Mouse (Mus musculus) forebrain, embryonic 13.5 days (tissue): ENCODE measurements around the gene Rsph1. TPM values are rescaled to one million over a fixed set of nuclear protein-coding genes. Genes with fewer than 3 reads are reported as not detected.
"Not testable (repeated sequence)": the region's sequence is repeated elsewhere in the genome, so short reads cannot be mapped to it uniquely, and the experiment has no call there.

ENCODE experiments used
- ATAC-seq: fragments of 200-750 bp; cut with Nextera tagmentation; 2 replicates; pipeline ENCODE4 v1.8.0; 2017
- H3K27ac ChIP-seq: fragments of 300-500 bp; sonication (generic); 2 replicates; pipeline ENCODE4 v1.5.1; 2015; ENCODE audit warnings: inconsistent platforms, mild to moderate bottlenecking, moderate library complexity
- H3K27me3 ChIP-seq: fragments of 300-500 bp; sonication (generic); 2 replicates; pipeline ENCODE4 v1.6.1; 2015; ENCODE audit warnings: mild to moderate bottlenecking, inconsistent platforms
- H3K36me3 ChIP-seq: fragments of 300-500 bp; sonication (generic); 2 replicates; pipeline ENCODE4 v1.6.1; 2015; ENCODE audit warnings: mild to moderate bottlenecking, inconsistent platforms; ENCODE audit not compliant: poor library complexity, severe bottlenecking
- H3K4me1 ChIP-seq: fragments of 300-500 bp; sonication (generic); 2 replicates; pipeline ENCODE4 v1.6.1; 2015; ENCODE audit warnings: inconsistent platforms
- H3K4me2 ChIP-seq: fragments of 300-500 bp; sonication (generic); 2 replicates; pipeline ENCODE4 v1.6.1; 2015; ENCODE audit warnings: inconsistent platforms, mild to moderate bottlenecking, moderate library complexity
- H3K4me3 ChIP-seq: fragments of 300-500 bp; sonication (generic); 2 replicates; pipeline ENCODE4 v1.5.1; 2015; ENCODE audit warnings: mild to moderate bottlenecking, inconsistent platforms
- H3K9ac ChIP-seq: fragments of 300-500 bp; sonication (generic); 2 replicates; pipeline ENCODE4 v1.6.1; 2015; ENCODE audit warnings: mild to moderate bottlenecking, inconsistent platforms
- H3K9me3 ChIP-seq: fragments of 300-500 bp; sonication (generic); replicated peaks from 2 replicates; pipeline ENCODE4 v1.6.1; 2016; ENCODE audit warnings: inconsistent platforms
- WGBS: fragments of 180-500 bp; shearing (Covaris S2); methylation state at CpG from one replicate; pipeline ENCODE4 v1.1.7; 2015; 5-methylcytosine and 5-hydroxymethylcytosine counted together
- polyA plus RNA-seq: library from polyadenylated mRNA; unstranded; fragments of >200 nt; fragmentation: Nextera tagmentation; extraction: Ambion mirVana; gene quantifications from 2 replicates; pipeline ENCODE4 v1.2.1, GENCODE M21; 2015

The Rsph1 gene
- polyA plus RNA-seq, 1 experiment from 2014 or later, result 4.0 TPM

DNA sequence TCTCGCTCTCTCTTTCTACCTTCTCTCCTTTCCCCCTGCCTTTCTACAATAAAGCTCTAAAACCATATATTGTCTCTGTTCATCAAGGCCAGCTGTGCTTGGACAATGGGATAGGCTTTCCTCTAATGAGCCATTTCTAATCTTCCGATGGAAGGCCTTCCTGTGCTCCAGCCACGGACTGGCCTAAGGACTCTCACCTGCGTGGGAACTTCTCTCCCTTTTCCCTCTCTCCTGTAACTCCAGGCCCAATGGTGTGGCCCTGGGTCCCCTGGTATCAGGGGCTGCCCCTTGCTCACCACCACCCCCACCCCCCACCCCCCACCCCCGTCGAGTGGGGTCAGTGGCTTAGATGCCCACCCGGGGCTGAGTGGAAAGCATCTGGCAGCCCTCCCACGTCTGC is 6.4 kb downstream of the Rsph1 start:
- WGBS, result 86% methylated on average over 8 of the region's 8 CpGs

DNA sequence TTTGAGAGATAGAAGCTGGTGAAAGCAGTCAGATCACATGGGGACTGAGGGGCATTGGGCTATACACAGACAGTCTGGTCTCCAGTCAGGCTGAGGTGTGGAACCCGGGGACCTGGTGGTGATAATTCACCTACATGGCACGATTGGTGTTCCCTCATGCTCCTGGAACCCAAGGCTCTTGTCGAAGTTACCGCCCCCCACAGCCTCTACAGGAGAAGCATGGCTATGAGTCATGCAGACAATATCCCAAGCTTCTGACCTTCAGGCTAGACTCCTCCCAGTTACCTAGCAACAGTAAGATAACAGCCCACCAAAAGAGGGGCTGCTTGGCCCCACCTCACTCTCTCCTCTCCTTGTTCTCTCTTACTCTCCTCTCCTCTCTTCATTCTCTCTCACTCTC is 6.9 kb downstream of the Rsph1 start:
- Histone ChIP-seq H3K27me3 (no peaks in the 10 kb centered on the region), H3K27ac (no peak overlapping the region), H3K36me3 (no peaks in the 10 kb centered on the region), H3K9me3 (no peaks in the 10 kb centered on the region), H3K9ac (no peak overlapping the region), H3K4me3 (no peak overlapping the region), H3K4me1 (no peaks in the 10 kb centered on the region), H3K4me2 (no peak overlapping the region)
- WGBS, result 88% methylated on average over 4 of the region's 4 CpGs
- no peak for ATAC-seq

More for the DNA sequence above, 6.4 kb downstream of the Rsph1 start:
- not testable (repeated sequence) for H3K4me2 ChIP-seq, H3K4me1 ChIP-seq, H3K27me3 ChIP-seq, H3K4me3 ChIP-seq, H3K27ac ChIP-seq, H3K9ac ChIP-seq, H3K9me3 ChIP-seq, ATAC-seq, H3K36me3 ChIP-seq

DNA sequence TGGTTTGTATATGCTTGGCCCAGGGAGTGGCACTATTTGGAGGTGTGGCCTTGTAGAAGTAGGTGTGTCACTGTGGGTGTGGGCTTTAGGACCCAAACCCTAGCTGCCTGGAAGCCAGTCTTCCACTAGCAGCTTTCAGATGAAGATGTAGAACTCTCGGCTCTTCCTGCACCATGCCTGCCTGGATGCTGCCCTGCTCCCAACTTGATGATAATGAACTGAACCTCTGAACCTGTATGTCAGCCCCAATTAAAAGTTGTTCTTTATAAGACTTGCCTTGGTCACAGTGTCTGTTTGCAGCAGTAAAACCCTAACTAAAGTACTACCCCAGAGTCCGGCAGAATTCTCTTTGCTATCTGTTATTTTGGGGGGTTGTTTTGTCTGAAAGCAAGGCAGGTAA is 7.4 kb downstream of the Rsph1 start:
- H3K4me2 ChIP-seq, result no peak overlapping the region
- no peaks in the 10 kb centered on the region for H3K27me3 ChIP-seq
- ATAC-seq, result no peak
- WGBS, result 92% methylated on average over 2 of the region's 2 CpGs
- H3K4me1 ChIP-seq, result no peaks in the 10 kb centered on the region
- H3K9me3 ChIP-seq, result no peaks in the 10 kb centered on the region
- no peak overlapping the region for H3K27ac ChIP-seq
- H3K4me3 ChIP-seq, result no peak overlapping the region
- no peaks in the 10 kb centered on the region for H3K36me3 ChIP-seq
- H3K9ac ChIP-seq, result no peak overlapping the region

DNA sequence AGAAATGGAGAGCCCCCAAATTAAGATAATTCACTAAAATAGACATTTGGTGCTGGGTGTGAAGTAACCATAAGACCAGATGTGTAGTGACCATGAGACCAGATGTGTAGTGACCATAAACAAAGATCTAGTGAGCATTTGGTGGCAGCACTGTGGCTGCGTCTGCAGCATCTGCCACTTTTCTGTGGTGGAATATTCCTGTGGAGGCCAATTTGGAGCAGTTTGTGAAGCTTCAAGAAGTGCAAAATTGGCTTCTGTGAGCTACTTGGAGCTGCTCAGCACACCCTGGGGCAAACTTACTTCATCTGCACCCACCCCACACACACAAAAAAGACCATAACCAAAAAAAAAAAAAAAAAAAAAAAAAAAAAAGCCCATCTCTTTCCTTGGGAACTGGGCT is 9.2 kb downstream of the Rsph1 start:
- H3K36me3 ChIP-seq, result no peaks in the 10 kb centered on the region
- no peak overlapping the region for H3K4me2 ChIP-seq
- no peaks in the 10 kb centered on the region for H3K27me3 ChIP-seq
- H3K9me3 ChIP-seq, result no peaks in the 10 kb centered on the region
- no peak overlapping the region for H3K4me3 ChIP-seq
- no peak overlapping the region for H3K27ac ChIP-seq
- no peaks in the 10 kb centered on the region for H3K4me1 ChIP-seq
- no peak for ATAC-seq
- no peak overlapping the region for H3K9ac ChIP-seq
- 74% methylated on average over 1 of the region's 1 CpGs for WGBS

DNA sequence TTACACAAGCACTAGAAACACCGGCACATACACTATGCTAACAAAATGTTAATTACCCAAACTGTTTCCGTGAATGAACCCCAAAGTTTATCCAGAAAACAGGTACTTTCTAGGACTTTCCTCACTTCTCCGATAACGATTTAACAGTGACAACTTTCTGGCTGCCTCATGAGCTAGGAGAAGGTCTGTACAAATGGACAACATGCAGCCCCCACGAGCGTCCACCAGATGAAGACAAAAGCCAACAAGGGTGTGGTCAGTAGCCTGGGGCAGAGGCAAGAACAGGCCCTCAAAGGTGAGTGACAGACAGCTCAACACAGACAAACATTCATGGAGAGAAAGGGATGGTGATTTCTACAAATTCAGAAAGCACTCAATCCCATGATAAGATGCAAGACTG is 9.6 kb downstream of the Rsph1 start:
- Histone ChIP-seq H3K9me3 (no peaks in the 10 kb centered on the region), H3K36me3 (no peaks in the 10 kb centered on the region), H3K27ac (no peak overlapping the region), H3K9ac (no peak overlapping the region), H3K4me2 (no peak overlapping the region), H3K4me1 (no peaks in the 10 kb centered on the region), H3K27me3 (no peaks in the 10 kb centered on the region), H3K4me3 (no peak overlapping the region)
- WGBS, result 84% methylated on average over 6 of the region's 6 CpGs
- ATAC-seq, result no peak

DNA sequence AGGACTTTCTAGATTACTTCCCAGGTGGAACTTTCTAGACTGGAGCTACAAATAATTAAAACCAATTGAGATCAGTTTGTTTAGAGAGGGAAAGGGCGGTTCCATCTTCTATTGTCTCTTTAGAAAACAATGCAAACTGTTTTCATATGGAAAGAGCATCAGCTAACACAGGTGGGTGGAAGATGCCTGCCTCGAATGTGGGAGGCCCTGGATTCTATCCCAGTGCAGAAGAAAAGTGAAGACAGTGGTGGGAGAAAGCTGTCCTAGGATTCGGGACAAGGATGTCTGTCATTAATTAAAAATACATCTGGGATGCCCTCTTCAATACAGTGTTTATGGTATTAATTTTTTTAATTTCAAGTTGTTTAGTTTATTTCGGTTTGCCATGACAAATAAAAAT is 10.0 kb downstream of the Rsph1 start:
- Histone ChIP-seq H3K36me3 (no peaks in the 10 kb centered on the region), H3K4me2 (no peak overlapping the region), H3K9ac (no peak overlapping the region), H3K9me3 (no peaks in the 10 kb centered on the region), H3K4me1 (no peaks in the 10 kb centered on the region), H3K27me3 (no peaks in the 10 kb centered on the region), H3K27ac (no peak overlapping the region), H3K4me3 (no peak overlapping the region)
- ATAC-seq, result no peak
- 76% methylated on average over 4 of the region's 4 CpGs for WGBS

DNA sequence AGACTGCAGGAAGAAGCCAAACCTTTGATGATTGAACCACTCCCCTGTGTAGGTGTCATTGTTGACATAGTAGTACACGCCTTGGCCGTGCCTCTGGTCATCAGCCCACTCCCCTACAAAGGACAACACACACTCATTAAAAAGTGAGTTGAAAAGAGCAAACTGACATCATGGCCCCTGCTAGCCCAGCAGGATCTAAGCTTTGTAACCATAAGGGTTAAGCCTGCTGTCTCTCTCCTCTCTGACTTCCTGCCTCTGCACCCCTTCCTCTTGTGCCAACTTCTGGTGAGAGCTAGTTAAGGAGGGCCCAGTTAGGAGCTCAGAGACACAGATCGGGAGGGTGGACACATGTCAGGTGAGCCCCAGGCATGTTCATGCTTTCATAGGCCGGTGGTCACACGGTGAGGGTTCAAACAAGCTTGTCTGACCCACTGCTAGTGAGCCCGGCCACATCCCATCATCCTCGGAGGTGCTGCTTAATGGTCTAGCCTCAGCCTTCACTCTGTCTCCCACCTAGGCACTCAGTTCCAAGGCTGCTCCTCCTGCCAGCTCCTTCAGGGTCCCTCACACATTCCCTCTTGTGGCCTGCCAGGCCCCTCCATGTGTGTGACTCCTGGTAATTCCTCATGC is 10.7 kb downstream of the Rsph1 start:
- Histone ChIP-seq H3K9me3 (no peaks in the 10 kb centered on the region), H3K9ac (no peak overlapping the region), H3K36me3 (no peaks in the 10 kb centered on the region), H3K4me1 (no peaks in the 10 kb centered on the region), H3K4me2 (no peak overlapping the region), H3K27ac (no peak overlapping the region), H3K27me3 (no peaks in the 10 kb centered on the region), H3K4me3 (no peak overlapping the region)
- ATAC-seq, result no peak
- WGBS, result 86% methylated on average over 7 of the region's 7 CpGs

DNA sequence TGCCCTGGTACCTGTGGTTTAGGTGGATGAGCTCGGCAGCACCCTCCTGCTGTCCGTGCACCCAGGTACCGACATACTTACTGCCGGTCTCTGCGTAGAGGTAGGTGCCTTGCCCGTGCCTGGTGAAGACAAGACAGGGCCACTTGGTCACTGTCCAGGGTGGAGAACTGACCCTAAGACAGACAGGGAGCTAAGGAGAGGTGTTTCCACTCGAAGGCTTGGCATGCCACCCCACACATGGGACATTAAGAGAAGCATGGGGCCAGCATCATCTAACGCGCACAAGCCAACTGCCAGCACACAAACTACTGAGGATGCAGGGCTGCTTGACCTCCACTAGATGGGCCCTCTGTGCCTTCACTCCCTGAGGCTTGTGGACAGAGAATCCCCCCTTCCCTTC is 11.4 kb downstream of the Rsph1 start:
- H3K9me3 ChIP-seq, result no peaks in the 10 kb centered on the region
- no peaks in the 10 kb centered on the region for H3K27me3 ChIP-seq
- no peak overlapping the region for H3K27ac ChIP-seq
- no peak overlapping the region for H3K4me3 ChIP-seq
- no peak overlapping the region for H3K9ac ChIP-seq
- WGBS, result 94% methylated on average over 9 of the region's 9 CpGs
- ATAC-seq, result no peak
- no peaks in the 10 kb centered on the region for H3K4me1 ChIP-seq
- H3K36me3 ChIP-seq, result no peaks in the 10 kb centered on the region
- H3K4me2 ChIP-seq, result no peak overlapping the region

DNA sequence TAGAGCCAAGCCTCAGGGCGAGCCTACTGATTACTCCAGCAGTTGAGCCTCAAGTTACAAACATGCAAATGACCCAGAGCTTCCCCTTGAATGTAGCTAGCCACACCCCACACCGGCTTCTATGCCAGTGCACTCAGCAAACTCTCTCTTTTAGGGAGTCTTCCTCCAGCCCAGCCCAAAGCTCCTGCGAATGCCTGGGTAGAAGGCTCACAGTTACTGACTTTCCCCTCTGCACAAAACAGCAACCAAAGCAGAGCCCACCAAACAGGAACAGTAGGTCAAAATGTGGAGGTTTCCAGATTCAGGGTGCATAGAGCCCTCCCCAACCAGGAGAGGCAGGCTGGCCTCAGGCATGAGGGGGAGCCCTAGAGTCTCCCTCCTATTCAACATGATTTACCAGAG is 12.0 kb downstream of the Rsph1 start:
- 12% methylated on average over 3 of the region's 3 CpGs for WGBS
- H3K36me3 ChIP-seq, result no peaks in the 10 kb centered on the region

DNA sequence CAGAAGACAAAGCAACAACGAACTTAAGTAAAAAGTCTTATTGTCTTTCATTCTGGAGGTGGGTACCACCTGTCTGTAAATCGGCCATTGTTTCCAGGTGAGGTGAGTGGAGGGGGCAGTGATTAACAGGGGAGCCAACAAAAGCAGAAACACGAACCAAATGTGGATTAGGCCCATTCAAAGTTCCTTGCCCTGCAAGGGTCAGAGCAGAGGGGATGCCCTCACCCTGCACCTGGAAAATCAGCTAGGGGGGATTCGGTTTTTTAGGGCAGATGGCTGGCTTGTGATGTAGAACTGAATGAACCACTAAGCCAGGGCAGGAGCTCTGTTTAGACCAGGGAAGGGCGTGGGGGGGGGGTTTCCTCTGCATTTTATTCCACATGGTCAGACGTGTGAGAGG is 12.8 kb downstream of the Rsph1 start:
- H3K27ac ChIP-seq, result no peak overlapping the region
- no peaks in the 10 kb centered on the region for H3K9me3 ChIP-seq
- H3K27me3 ChIP-seq, result no peaks in the 10 kb centered on the region
- ATAC-seq, result no peak
- H3K4me2 ChIP-seq, result no peak overlapping the region
- no peak overlapping the region for H3K4me3 ChIP-seq
- no peaks in the 10 kb centered on the region for H3K36me3 ChIP-seq
- H3K4me1 ChIP-seq, result no peaks in the 10 kb centered on the region
- H3K9ac ChIP-seq, result no peak overlapping the region
- 44% methylated on average over 6 of the region's 6 CpGs for WGBS

More for the DNA sequence above, 12.0 kb downstream of the Rsph1 start:
- ATAC-seq, result no peak
- H3K9me3 ChIP-seq, result no peaks in the 10 kb centered on the region
- no peak overlapping the region for H3K9ac ChIP-seq
- no peaks in the 10 kb centered on the region for H3K27me3 ChIP-seq
- H3K4me2 ChIP-seq, result no peak overlapping the region
- no peaks in the 10 kb centered on the region for H3K4me1 ChIP-seq
- no peak overlapping the region for H3K4me3 ChIP-seq
- no peak overlapping the region for H3K27ac ChIP-seq

DNA sequence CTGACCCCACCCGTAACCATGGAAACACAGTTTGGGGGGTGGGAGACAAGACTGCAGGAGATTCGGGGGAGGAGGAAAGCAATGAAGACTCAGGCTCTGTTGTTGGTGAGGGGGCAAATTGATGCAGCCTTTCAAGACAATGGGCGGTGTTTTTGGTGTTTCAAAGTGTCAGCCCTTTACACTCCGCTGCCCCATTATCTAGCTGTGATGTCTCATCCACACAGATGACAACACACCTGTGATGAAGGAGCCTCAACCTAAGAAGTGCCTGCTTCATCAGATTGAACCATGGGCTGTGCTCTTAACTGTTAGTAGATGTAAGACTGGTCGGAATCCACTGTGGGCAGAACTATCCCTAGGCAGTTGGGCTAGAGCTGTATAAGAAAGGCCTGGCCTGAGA is 13.4 kb downstream of the Rsph1 start:
- 81% methylated on average over 5 of the region's 5 CpGs for WGBS
- no peak overlapping the region for H3K27ac ChIP-seq
- no peaks in the 10 kb centered on the region for H3K4me1 ChIP-seq
- no peak for ATAC-seq
- H3K4me3 ChIP-seq, result no peak overlapping the region
- no peaks in the 10 kb centered on the region for H3K27me3 ChIP-seq
- H3K9me3 ChIP-seq, result no peaks in the 10 kb centered on the region
- H3K36me3 ChIP-seq, result no peaks in the 10 kb centered on the region
- H3K4me2 ChIP-seq, result no peak overlapping the region
- no peak overlapping the region for H3K9ac ChIP-seq

DNA sequence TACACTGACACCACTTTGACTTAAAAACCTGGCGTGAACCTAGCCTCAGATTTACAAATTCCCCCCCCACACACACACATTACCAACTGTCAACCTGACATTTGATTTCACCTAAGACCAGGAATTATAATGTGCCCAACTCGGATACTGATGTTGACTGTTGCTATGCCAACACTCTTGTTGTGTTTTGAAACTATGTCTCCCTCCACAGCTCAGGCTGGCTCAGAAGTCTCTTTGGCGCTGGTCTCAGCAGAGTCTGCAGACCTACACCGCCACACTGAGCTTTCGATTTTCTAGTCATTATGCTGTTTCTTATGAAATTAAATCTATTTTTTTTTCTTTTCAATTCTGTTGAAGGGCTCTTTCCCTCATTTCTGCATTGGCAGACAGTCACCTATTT is 14.5 kb downstream of the Rsph1 start:
- H3K4me1 ChIP-seq, result no peaks in the 10 kb centered on the region
- no peak for ATAC-seq
- H3K9ac ChIP-seq, result no peak overlapping the region
- H3K9me3 ChIP-seq, result no peaks in the 10 kb centered on the region
- no peak overlapping the region for H3K4me2 ChIP-seq
- WGBS, result 67% methylated on average over 5 of the region's 5 CpGs
- no peaks in the 10 kb centered on the region for H3K36me3 ChIP-seq
- H3K27me3 ChIP-seq, result no peaks in the 10 kb centered on the region
- H3K4me3 ChIP-seq, result no peak overlapping the region
- no peak overlapping the region for H3K27ac ChIP-seq

DNA sequence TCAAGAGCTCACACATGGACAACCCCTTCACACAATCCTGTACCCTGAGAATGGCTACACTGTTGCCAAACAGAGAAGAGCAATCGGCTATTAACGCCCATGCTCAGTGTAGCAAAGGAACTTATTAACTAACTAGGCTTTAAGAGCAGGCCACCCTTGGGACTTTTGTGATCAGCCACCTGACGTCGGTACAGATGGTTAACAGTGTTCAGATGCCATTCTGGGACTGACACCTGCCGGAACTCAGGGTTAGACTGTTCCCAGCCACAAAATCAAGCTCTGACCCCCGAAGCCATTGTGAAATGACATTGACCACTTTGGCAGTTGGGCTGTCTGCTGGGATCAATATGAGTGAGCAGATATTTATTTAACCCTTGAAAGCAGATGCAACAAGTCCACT is 15.8 kb downstream of the Rsph1 start:
- no peak overlapping the region for H3K4me3 ChIP-seq
- H3K27me3 ChIP-seq, result no peaks in the 10 kb centered on the region
- H3K36me3 ChIP-seq, result no peaks in the 10 kb centered on the region
- H3K27ac ChIP-seq, result no peak overlapping the region
- H3K9ac ChIP-seq, result no peak overlapping the region
- H3K4me1 ChIP-seq, result no peaks in the 10 kb centered on the region
- whole genome bisulfite sequencing, result 87% methylated on average over 6 of the region's 6 CpGs
- H3K9me3 ChIP-seq, result no peaks in the 10 kb centered on the region
- no peak for ATAC-seq
- H3K4me2 ChIP-seq, result no peak overlapping the region
